Mouse (Mus musculus) lung, embryonic 14.5 days (tissue): ENCODE data around the gene Vapa. TPM values are rescaled to one million over a fixed set of nuclear protein-coding genes. Genes with fewer than 3 reads are reported as not detected.

Experiments
- ATAC-seq: fragments of 200-750 bp; cut with Nextera tagmentation; 2 replicates; pipeline ENCODE4 v1.8.0; 2017; ENCODE audit warnings: mild to moderate bottlenecking, moderate TSS enrichment, moderate library complexity; ENCODE audit not compliant: insufficient read depth
- DNase-seq: peaks from one replicate; pipeline ENCODE4 v3.0.0-alpha.2; 2015
- H3K27ac ChIP-seq: fragments of 300-500 bp; sonication (generic); 2 replicates; pipeline ENCODE4 v1.5.1; 2014; ENCODE audit warnings: low read depth, mild to moderate bottlenecking, moderate library complexity
- H3K27me3 ChIP-seq: fragments of 300-500 bp; sonication (generic); 2 replicates; pipeline ENCODE4 v1.6.1; 2014; ENCODE audit warnings: low read length, control low read depth; ENCODE audit not compliant: insufficient read depth
- H3K36me3 ChIP-seq: fragments of 300-500 bp; sonication (generic); 2 replicates; pipeline ENCODE4 v1.6.1; 2014; ENCODE audit warnings: control low read depth; ENCODE audit not compliant: insufficient read depth
- H3K4me1 ChIP-seq: fragments of 300-500 bp; sonication (generic); 2 replicates; pipeline ENCODE4 v1.6.1; 2014; ENCODE audit warnings: antibody characterized with exemption, control low read depth; ENCODE audit not compliant: insufficient read depth
- H3K4me2 ChIP-seq: fragments of 300-500 bp; sonication (generic); 2 replicates; pipeline ENCODE4 v1.6.1; 2014; ENCODE audit warnings: mild to moderate bottlenecking
- H3K4me3 ChIP-seq: fragments of 300-500 bp; sonication (generic); 2 replicates; pipeline ENCODE4 v1.5.1; 2014; ENCODE audit warnings: low read depth, low read length
- H3K9ac ChIP-seq: fragments of 300-500 bp; sonication (generic); 2 replicates; pipeline ENCODE4 v1.6.1; 2014
- H3K9me3 ChIP-seq: fragments of 300-500 bp; sonication (generic); 2 replicates; pipeline ENCODE4 v1.6.1; 2016; ENCODE audit warnings: low read depth, low read length, control low read depth
- CTCF ChIP-seq: IDR thresholded peaks from 2 replicates; pipeline ENCODE4 v1.5.1; 2016; ENCODE audit warnings: antibody characterized with exemption, low read depth
- WGBS: fragments of 180-500 bp; shearing (Covaris S2); extraction: QIAGEN DNeasy Blood & Tissue Kit; methylation state at CpG from one replicate; pipeline ENCODE4 v1.1.7; 2014; 5-methylcytosine and 5-hydroxymethylcytosine counted together
- polyA plus RNA-seq: library from polyadenylated mRNA; unstranded; fragments of >200 nt; fragmentation: Nextera tagmentation; extraction: Ambion mirVana; gene quantifications from 2 replicates; pipeline ENCODE4 v1.2.1, GENCODE M21; 2014

Gene Vapa
- polyA plus RNA-seq, 1 experiment from 2014 or later, result 189 TPM

DNA sequence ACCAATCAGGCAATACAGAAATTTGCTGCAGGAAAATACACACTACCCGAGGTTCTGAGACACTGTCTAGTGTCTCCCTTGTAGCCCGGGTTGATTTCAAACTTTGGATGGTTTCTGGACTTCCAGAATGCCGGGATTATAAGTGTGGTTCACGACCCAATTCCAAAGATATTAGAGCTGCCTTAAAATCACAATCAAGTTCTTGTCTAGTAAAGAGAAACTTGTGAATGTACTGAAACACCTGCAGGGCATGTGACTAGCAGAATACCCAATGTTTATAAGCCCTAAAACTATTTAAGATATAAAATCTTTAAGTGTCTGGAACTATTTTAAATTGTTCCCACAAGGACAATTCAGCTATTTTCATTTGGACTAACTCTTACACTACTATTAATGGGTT is 1.6 kb downstream of the Vapa start:
- Histone ChIP-seq H3K4me2 (peak overlapping the region; percentile 63), H3K27me3 (no peaks in the 10 kb centered on the region), H3K27ac (no peak overlapping the region), H3K4me1 (peaks cover 10% of the 10 kb centered on the region), H3K9me3 (no peaks in the 10 kb centered on the region), H3K4me3 (peak overlapping the region; percentile 97), H3K36me3 (peaks cover 8% of the 10 kb centered on the region; the same call in 1 of the 2 replicates), H3K9ac (peak overlapping the region; percentile 98)
- WGBS, result 3% methylated on average over 4 of the region's 4 CpGs
- no peak for DNase-seq
- no peak for TF ChIP-seq CTCF
- no peak for ATAC-seq

DNA sequence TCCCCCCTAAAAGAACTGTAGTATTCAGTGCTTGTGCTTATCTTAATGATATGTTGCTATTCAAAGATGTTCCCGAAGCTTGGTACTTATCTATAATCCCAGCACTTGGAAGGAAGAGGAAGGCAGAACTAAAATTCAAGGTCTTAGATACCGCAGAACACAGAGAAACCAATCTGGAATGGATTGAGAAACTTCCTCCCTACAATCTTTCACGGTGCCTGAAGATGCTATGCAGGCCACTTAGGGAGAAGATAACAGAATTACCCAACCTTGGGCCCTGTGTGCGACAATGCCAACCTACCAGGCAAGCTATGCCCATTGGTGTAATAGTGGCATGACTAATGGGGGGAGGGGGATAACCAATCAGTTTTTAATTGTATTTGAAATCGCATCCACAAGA is 4.6 kb downstream of the Vapa start:
- H3K27ac ChIP-seq, result no peak overlapping the region
- no peak for TF ChIP-seq CTCF
- no peak overlapping the region for H3K9ac ChIP-seq

DNA sequence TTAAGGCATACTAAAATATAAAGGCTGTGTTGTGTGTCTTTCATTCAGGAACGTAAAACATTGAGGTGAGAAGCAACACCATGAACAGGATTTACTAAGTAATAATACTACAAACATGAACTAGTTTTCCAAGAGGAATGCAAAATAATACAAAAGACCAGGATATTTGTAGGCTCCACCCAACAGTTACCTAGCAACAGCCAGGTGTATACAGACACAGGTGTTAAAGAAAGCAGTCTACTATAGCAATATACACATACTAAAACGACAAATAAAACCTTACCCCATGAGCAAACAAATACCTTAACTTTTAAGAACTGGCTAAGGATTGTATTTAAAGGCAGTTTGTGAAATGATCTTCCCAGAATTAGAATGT is 5.1 kb downstream of the Vapa start:
- ATAC-seq (no peak), DNase-seq (no peak)
- Histone ChIP-seq H3K4me3 (no peak overlapping the region), H3K9me3 (no peaks in the 10 kb centered on the region), H3K36me3 (peaks cover 8% of the 10 kb centered on the region; the same call in 1 of the 2 replicates), H3K4me2 (no peak overlapping the region), H3K27ac (no peak overlapping the region), H3K27me3 (no peaks in the 10 kb centered on the region), H3K4me1 (peaks cover 10% of the 10 kb centered on the region), H3K9ac (no peak overlapping the region)
- no peak for TF ChIP-seq CTCF
- 75% methylated on average over 2 of the region's 2 CpGs for WGBS

More for the DNA sequence above, 4.6 kb downstream of the Vapa start:
- H3K9me3 ChIP-seq, result no peaks in the 10 kb centered on the region
- H3K27me3 ChIP-seq, result no peaks in the 10 kb centered on the region
- peaks cover 8% of the 10 kb centered on the region; the same call in 1 of the 2 replicates for H3K36me3 ChIP-seq
- no peak for DNase-seq
- no peak overlapping the region for H3K4me3 ChIP-seq
- no peak overlapping the region for H3K4me2 ChIP-seq
- WGBS, result 67% methylated on average over 5 of the region's 5 CpGs
- H3K4me1 ChIP-seq, result peaks cover 10% of the 10 kb centered on the region
- ATAC-seq, result no peak

DNA sequence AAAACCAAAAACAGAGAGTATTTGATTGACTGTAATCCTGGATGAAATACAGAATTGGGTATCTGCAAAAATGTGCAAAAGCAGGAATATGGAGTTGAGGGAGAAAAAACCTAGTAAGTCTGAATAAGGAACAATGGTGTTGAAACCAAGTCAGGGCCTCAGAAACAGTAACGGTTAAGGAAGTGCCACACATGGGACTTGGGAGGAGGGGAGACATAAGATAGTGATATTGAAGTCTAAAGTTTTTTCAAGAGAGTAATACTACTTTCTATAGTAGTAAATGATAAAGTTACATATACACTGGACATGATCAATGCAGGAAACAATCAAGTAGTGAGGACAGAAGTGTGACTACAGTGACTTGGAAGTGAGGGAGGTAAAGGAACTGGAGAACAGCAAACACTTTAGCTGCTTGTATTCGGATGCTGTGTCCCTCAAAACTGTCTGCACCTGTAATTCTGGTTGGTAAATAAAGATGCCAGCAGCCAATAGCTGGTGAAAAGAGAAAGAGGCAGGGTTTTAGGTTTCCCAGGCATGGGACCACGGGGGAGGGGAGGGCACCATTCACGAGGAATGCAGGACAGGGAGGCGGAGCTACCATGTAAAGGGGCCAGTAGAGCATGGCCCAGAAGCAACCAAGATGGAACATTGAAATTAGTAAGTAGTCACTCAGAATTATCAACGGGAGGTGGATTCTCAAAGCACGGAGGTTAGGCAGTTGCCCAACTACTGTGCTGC is 5.6 kb downstream of the Vapa start:
- H3K9me3 ChIP-seq, result no peaks in the 10 kb centered on the region
- H3K27ac ChIP-seq, result no peak overlapping the region
- H3K36me3 ChIP-seq, result peaks cover 8% of the 10 kb centered on the region; the same call in 1 of the 2 replicates
- DNase-seq, result peak; percentile 7
- H3K4me3 ChIP-seq, result no peak overlapping the region
- peaks cover 10% of the 10 kb centered on the region for H3K4me1 ChIP-seq
- H3K27me3 ChIP-seq, result no peaks in the 10 kb centered on the region
- H3K9ac ChIP-seq, result no peak overlapping the region
- H3K4me2 ChIP-seq, result no peak overlapping the region
- no peak for TF ChIP-seq CTCF
- WGBS, result 45% methylated on average over 7 of the region's 7 CpGs
- ATAC-seq, result no peak

DNA sequence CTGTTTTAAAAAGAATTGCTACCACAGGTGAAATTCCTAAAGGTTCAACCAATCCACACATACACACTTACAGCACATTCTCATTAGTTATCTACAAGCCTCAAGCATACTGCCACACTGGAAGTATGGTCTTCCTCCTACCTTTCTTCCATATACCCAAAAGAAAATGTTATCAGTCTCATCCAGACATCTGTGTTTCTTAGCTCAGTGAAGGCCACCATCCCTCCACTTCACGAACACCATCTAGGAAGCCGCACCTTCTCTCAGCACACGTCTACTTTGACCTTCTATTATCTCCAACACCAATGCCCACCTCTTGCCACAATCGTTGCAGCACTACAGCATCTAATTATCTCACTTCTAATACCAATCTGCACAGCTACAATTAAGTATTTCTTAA is 7.3 kb downstream of the Vapa start:
- DNase-seq, result no peak
- WGBS, result 75% methylated on average over 4 of the region's 4 CpGs
- Histone ChIP-seq H3K36me3 (peaks cover 8% of the 10 kb centered on the region; the same call in 1 of the 2 replicates), H3K4me1 (peaks cover 7% of the 10 kb centered on the region), H3K9me3 (no peaks in the 10 kb centered on the region), H3K4me3 (no peak overlapping the region), H3K9ac (no peak overlapping the region), H3K4me2 (no peak overlapping the region), H3K27me3 (no peaks in the 10 kb centered on the region), H3K27ac (no peak overlapping the region)
- no peak for TF ChIP-seq CTCF
- ATAC-seq, result no peak

DNA sequence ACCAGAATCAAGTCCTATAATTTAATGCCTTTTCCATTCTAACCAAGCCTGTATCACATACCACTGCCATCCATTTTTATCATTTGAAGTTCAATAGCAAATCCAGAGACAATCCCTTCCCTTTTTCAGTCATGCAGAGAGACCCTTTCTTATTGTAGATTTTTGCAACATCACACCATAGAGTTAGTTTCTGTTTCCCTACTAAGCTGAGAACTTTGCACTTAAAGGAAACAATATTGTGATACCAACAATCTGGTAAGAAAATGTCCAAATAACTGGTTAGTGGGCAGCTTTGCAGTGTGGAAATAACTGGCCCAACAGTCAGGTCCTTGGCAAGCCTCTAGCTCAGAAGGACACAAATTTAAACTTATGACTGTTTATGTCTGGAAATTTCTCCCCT is 8.5 kb downstream of the Vapa start:
- Histone ChIP-seq H3K36me3 (peaks cover 8% of the 10 kb centered on the region; the same call in 1 of the 2 replicates), H3K4me2 (no peak overlapping the region), H3K9me3 (no peaks in the 10 kb centered on the region), H3K4me1 (peaks cover 1% of the 10 kb centered on the region; the same call in 1 of the 2 replicates), H3K4me3 (no peak overlapping the region), H3K27me3 (no peaks in the 10 kb centered on the region), H3K9ac (no peak overlapping the region), H3K27ac (no peak overlapping the region)
- no peak for TF ChIP-seq CTCF
- DNase-seq (no peak), ATAC-seq (no peak)

DNA sequence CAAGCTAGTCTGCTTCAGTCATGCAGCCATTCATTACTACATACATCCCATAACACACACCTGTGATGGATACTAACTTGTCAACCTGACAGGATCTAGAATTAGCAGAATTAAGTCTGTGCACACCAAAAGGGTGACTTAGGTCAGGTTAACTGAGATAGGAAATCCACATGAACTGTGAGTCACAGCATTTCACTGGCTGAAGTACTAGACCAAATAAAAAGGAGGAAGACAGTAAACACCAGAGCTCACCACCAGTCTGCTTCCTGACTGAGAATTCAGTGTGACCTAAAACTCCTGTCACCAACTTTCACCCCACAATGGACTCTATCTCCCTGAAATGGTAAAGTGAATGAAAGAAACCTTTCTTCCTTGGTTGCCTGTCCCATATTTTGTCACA is 9.0 kb downstream of the Vapa start:
- no peaks in the 10 kb centered on the region for H3K27me3 ChIP-seq
- H3K27ac ChIP-seq, result no peak overlapping the region
- no peaks in the 10 kb centered on the region for H3K4me1 ChIP-seq
- no peak overlapping the region for H3K9ac ChIP-seq
- DNase-seq (no peak), ATAC-seq (no peak)
- no peak overlapping the region for H3K4me2 ChIP-seq
- no peak for TF ChIP-seq CTCF
- H3K9me3 ChIP-seq, result no peaks in the 10 kb centered on the region
- peaks cover 2% of the 10 kb centered on the region; the same call in 1 of the 2 replicates for H3K36me3 ChIP-seq
- no peak overlapping the region for H3K4me3 ChIP-seq
